Mouse (Mus musculus): ENCODE measurements at regions not wholly inside any gene's neighbourhood (a gene's known extent, or its start where the extent isn't known, plus 50 kb on each side); places are given as distances from the start of the nearest gene placed in this dataset.

GRCm38 (mm10) chr16:39102151-39102550 is 209.7 kb downstream of the Igsf11 start:
- no peak for DNase-seq (ENCODE audit: low spot score in 2 of 2)
- intact Hi-C loops (cut with DNase I): loop anchor here (10.0 kb wide), 1 partner anchor 883 kb away; the partner anchor contains the start of gene Lsamp

GRCm38 (mm10) chr16:39103360-39104095 is 211.1 kb downstream of the Igsf11 start:
- DNase-seq (ENCODE audit: low spot score in 2 of 2): no peak
- intact Hi-C loops (cut with DNase I): loop anchor here (10.0 kb wide), 1 partner anchor 881 kb away; the partner anchor contains the start of gene Lsamp

GRCm38 (mm10) chr16:39109383-39110033 is 217.0 kb downstream of the Igsf11 start:
- intact Hi-C loops (cut with DNase I): loop anchor here (10.0 kb wide), 3 partner anchors 205 to 875 kb away; partner anchors contain the start of gene Lsamp
- DNase-seq (ENCODE audit: low spot score in 2 of 2): peak; percentile 72 to 80

GRCm38 (mm10) chr16:39110089-39110488 is 217.6 kb downstream of the Igsf11 start:
- DNase-seq (ENCODE audit: low spot score in 2 of 2): no peak
- intact Hi-C loops (cut with DNase I): loop anchor here (10.0 kb wide), 2 partner anchors 205 to 255 kb away; no protein-coding TSS in a partner anchor

- intact Hi-C loops (cut with DNase I): loop anchor here (10.0 kb wide), 2 partner anchors 197 to 247 kb away; no protein-coding TSS in a partner anchor
- no peak for DNase-seq (ENCODE audit: low spot score in 2 of 2)
Observed at GRCm38 (mm10) chr16:39118059-39118458, 225.6 kb downstream of the Igsf11 start.

GRCm38 (mm10) chr16:39119811-39120210 is 227.3 kb downstream of the Igsf11 start:
- intact Hi-C loops (cut with DNase I): loop anchor here (10.0 kb wide), 2 partner anchors 195 to 245 kb away; no protein-coding TSS in a partner anchor
- no peak for DNase-seq (ENCODE audit: low spot score in 2 of 2)

GRCm38 (mm10) chr16:39123445-39123952 is 231.0 kb downstream of the Igsf11 start:
- DNase-seq (ENCODE audit: low spot score in 2 of 2): no peak
- intact Hi-C loops (cut with DNase I): no loop called here

- intact Hi-C loops (cut with DNase I): no loop called here
- no peak for DNase-seq (ENCODE audit: low spot score in 2 of 2)
Observed at GRCm38 (mm10) chr16:39132459-39132858, 240.0 kb downstream of the Igsf11 start.

- intact Hi-C loops (cut with DNase I): no loop called here
- no peak for DNase-seq (ENCODE audit: low spot score in 2 of 2)
Observed at GRCm38 (mm10) chr16:39135777-39136176, 243.3 kb downstream of the Igsf11 start.

GRCm38 (mm10) chr16:39147151-39147550 is 254.7 kb downstream of the Igsf11 start:
- DNase-seq (ENCODE audit: low spot score in 2 of 2): peak in 1 of 2 experiments; percentile 8
- intact Hi-C loops (cut with DNase I): no loop called here

GRCm38 (mm10) chr16:39151325-39152318 is 259.2 kb downstream of the Igsf11 start:
- no peak for DNase-seq (ENCODE audit: low spot score in 2 of 2)
- intact Hi-C loops (cut with DNase I): no loop called here

GRCm38 (mm10) chr16:39158893-39159292 is 266.4 kb downstream of the Igsf11 start:
- DNase-seq (ENCODE audit: low spot score in 2 of 2): no peak
- intact Hi-C loops (cut with DNase I): no loop called here

GRCm38 (mm10) chr16:39159725-39160124 is 267.3 kb downstream of the Igsf11 start:
- no peak for DNase-seq (ENCODE audit: low spot score in 2 of 2)
- intact Hi-C loops (cut with DNase I): no loop called here

GRCm38 (mm10) chr16:39162684-39163083 is 270.2 kb downstream of the Igsf11 start:
- peak; percentile 6 to 13 for DNase-seq (ENCODE audit: low spot score in 2 of 2)
- intact Hi-C loops (cut with DNase I): no loop called here

GRCm38 (mm10) chr16:39191861-39192260 is 299.4 kb downstream of the Igsf11 start:
- intact Hi-C loops (cut with DNase I): no loop called here
- DNase-seq (ENCODE audit: low spot score in 2 of 2): no peak

- DNase-seq (ENCODE audit: low spot score in 2 of 2): no peak
- intact Hi-C loops (cut with DNase I): no loop called here
Observed at GRCm38 (mm10) chr16:39195431-39195830, 303.0 kb downstream of the Igsf11 start.

- no peak for DNase-seq (ENCODE audit: low spot score in 2 of 2)
- intact Hi-C loops (cut with DNase I): no loop called here
Observed at GRCm38 (mm10) chr16:39196896-39197295, 304.4 kb downstream of the Igsf11 start.

- intact Hi-C loops (cut with DNase I): no loop called here
- peak; percentile 20 to 57 for DNase-seq (ENCODE audit: low spot score in 2 of 2)
Observed at GRCm38 (mm10) chr16:39223551-39223950, 331.1 kb downstream of the Igsf11 start.

- intact Hi-C loops (cut with DNase I): no loop called here
- peak in 1 of 2 experiments; percentile 4 for DNase-seq (ENCODE audit: low spot score in 2 of 2)
Observed at GRCm38 (mm10) chr16:39229501-39229900, 337.0 kb downstream of the Igsf11 start.

All from left cerebral cortex, postnatal 14 days (tissue).